Mouse (Mus musculus): ENCODE results near the gene Egfem1. TPM values are rescaled to one million over a fixed set of nuclear protein-coding genes. Genes with fewer than 3 reads are reported as not detected.

Egfem1 gene
- polyA plus RNA-seq, 1 experiment from 2014 or later, result 0.91 TPM

- peaks cover 40% of the 10 kb centered on the region for H3K27me3 ChIP-seq (replicated peaks)
- H3K9ac ChIP-seq, result no peak overlapping the region
- H3K4me2 ChIP-seq, result peak overlapping the region; percentile 93
- WGBS, result 5% methylated on average over 12 of the region's 12 CpGs
- peaks cover 15% of the 10 kb centered on the region for H3K4me1 ChIP-seq
- H3K4me3 ChIP-seq (replicated peaks), result peak overlapping the region; percentile 43
- H3K36me3 ChIP-seq, result no peaks in the 10 kb centered on the region
- no peak overlapping the region for H3K27ac ChIP-seq
- H3K9me3 ChIP-seq, result no peaks in the 10 kb centered on the region
- ATAC-seq (ENCODE audit: insufficient read depth, low FRiP score, low read depth), result no peak
Observed at GRCm38 (mm10) chr3:29082996-29083350, 1.1 kb downstream of the Egfem1 start.

- Histone ChIP-seq H3K27me3 (replicated peaks) (no peaks in the 10 kb centered on the region), H3K27ac (no peak overlapping the region), H3K9ac (no peak overlapping the region), H3K9me3 (no peaks in the 10 kb centered on the region), H3K4me1 (no peaks in the 10 kb centered on the region), H3K4me3 (replicated peaks) (no peak overlapping the region), H3K4me2 (no peak overlapping the region), H3K36me3 (no peaks in the 10 kb centered on the region)
- WGBS, result 49% methylated on average over 2 of the region's 2 CpGs
- ATAC-seq (ENCODE audit: insufficient read depth, low FRiP score, low read depth), result no peak
Observed at GRCm38 (mm10) chr3:29098467-29098866, 16.6 kb downstream of the Egfem1 start.

- Histone ChIP-seq H3K4me1 (no peaks in the 10 kb centered on the region), H3K4me3 (replicated peaks) (no peak overlapping the region), H3K36me3 (no peaks in the 10 kb centered on the region), H3K9me3 (no peaks in the 10 kb centered on the region), H3K27me3 (replicated peaks) (no peaks in the 10 kb centered on the region), H3K27ac (no peak overlapping the region), H3K4me2 (no peak overlapping the region), H3K9ac (no peak overlapping the region)
- no peak for ATAC-seq (ENCODE audit: insufficient read depth, low FRiP score, low read depth)
- WGBS, result 66% methylated on average over 3 of the region's 3 CpGs
Observed at GRCm38 (mm10) chr3:29106016-29106723, 24.3 kb downstream of the Egfem1 start.

- H3K9ac ChIP-seq, result no peak overlapping the region
- H3K4me3 ChIP-seq (replicated peaks), result no peak overlapping the region
- no peaks in the 10 kb centered on the region for H3K27me3 ChIP-seq (replicated peaks)
- ATAC-seq (ENCODE audit: insufficient read depth, low FRiP score, low read depth), result no peak
- no peaks in the 10 kb centered on the region for H3K36me3 ChIP-seq
- 70% methylated on average over 1 of the region's 1 CpGs for WGBS
- H3K9me3 ChIP-seq, result no peaks in the 10 kb centered on the region
- H3K4me1 ChIP-seq, result no peaks in the 10 kb centered on the region
- no peak overlapping the region for H3K27ac ChIP-seq
- no peak overlapping the region for H3K4me2 ChIP-seq
Observed at GRCm38 (mm10) chr3:29107134-29107533, 25.3 kb downstream of the Egfem1 start.

GRCm38 (mm10) chr3:29110321-29110720, 28.5 kb downstream of the Egfem1 start:
- Histone ChIP-seq H3K27ac (no peak overlapping the region), H3K9ac (no peak overlapping the region), H3K27me3 (replicated peaks) (no peaks in the 10 kb centered on the region), H3K4me2 (no peak overlapping the region), H3K4me3 (replicated peaks) (no peak overlapping the region), H3K4me1 (no peaks in the 10 kb centered on the region), H3K36me3 (no peaks in the 10 kb centered on the region), H3K9me3 (no peaks in the 10 kb centered on the region)
- 79% methylated on average over 2 of the region's 2 CpGs for WGBS
- ATAC-seq (ENCODE audit: insufficient read depth, low FRiP score, low read depth), result no peak

GRCm38 (mm10) chr3:29114517-29114916, 32.7 kb downstream of the Egfem1 start:
- no peaks in the 10 kb centered on the region for H3K27me3 ChIP-seq (replicated peaks)
- no peaks in the 10 kb centered on the region for H3K9me3 ChIP-seq
- 74% methylated on average over 3 of the region's 3 CpGs for WGBS
- no peak overlapping the region for H3K9ac ChIP-seq
- no peak overlapping the region for H3K4me3 ChIP-seq (replicated peaks)
- H3K4me2 ChIP-seq, result no peak overlapping the region
- no peak for ATAC-seq (ENCODE audit: insufficient read depth, low FRiP score, low read depth)
- no peaks in the 10 kb centered on the region for H3K36me3 ChIP-seq
- H3K4me1 ChIP-seq, result no peaks in the 10 kb centered on the region
- H3K27ac ChIP-seq, result no peak overlapping the region

GRCm38 (mm10) chr3:29117379-29117778, 35.6 kb downstream of the Egfem1 start:
- H3K4me2 ChIP-seq, result no peak overlapping the region
- H3K27me3 ChIP-seq (replicated peaks), result no peaks in the 10 kb centered on the region
- ATAC-seq (ENCODE audit: insufficient read depth, low FRiP score, low read depth), result no peak
- H3K4me3 ChIP-seq (replicated peaks), result no peak overlapping the region
- H3K36me3 ChIP-seq, result no peaks in the 10 kb centered on the region
- 68% methylated on average over 1 of the region's 1 CpGs for WGBS
- no peaks in the 10 kb centered on the region for H3K9me3 ChIP-seq
- no peak overlapping the region for H3K9ac ChIP-seq
- no peaks in the 10 kb centered on the region for H3K4me1 ChIP-seq
- H3K27ac ChIP-seq, result no peak overlapping the region

GRCm38 (mm10) chr3:29122556-29122955, 40.7 kb downstream of the Egfem1 start:
- WGBS, result 30% methylated on average over 1 of the region's 1 CpGs
- no peak for ATAC-seq (ENCODE audit: insufficient read depth, low FRiP score, low read depth)

GRCm38 (mm10) chr3:29132054-29132931, 50.5 kb downstream of the Egfem1 start:
- H3K4me3 ChIP-seq (replicated peaks), result no peak overlapping the region
- no peaks in the 10 kb centered on the region for H3K27me3 ChIP-seq (replicated peaks)
- H3K4me1 ChIP-seq, result no peaks in the 10 kb centered on the region
- no peak overlapping the region for H3K27ac ChIP-seq
- H3K36me3 ChIP-seq, result no peaks in the 10 kb centered on the region
- 63% methylated on average over 2 of the region's 2 CpGs for WGBS
- H3K9ac ChIP-seq, result no peak overlapping the region
- ATAC-seq (ENCODE audit: insufficient read depth, low FRiP score, low read depth), result no peak
- H3K9me3 ChIP-seq, result no peaks in the 10 kb centered on the region
- no peak overlapping the region for H3K4me2 ChIP-seq

More at GRCm38 (mm10) chr3:29122556-29122955, 40.7 kb downstream of the Egfem1 start:
- no peak overlapping the region for H3K4me2 ChIP-seq
- no peaks in the 10 kb centered on the region for H3K36me3 ChIP-seq
- no peaks in the 10 kb centered on the region for H3K9me3 ChIP-seq
- H3K4me3 ChIP-seq (replicated peaks), result no peak overlapping the region
- no peaks in the 10 kb centered on the region for H3K27me3 ChIP-seq (replicated peaks)
- H3K9ac ChIP-seq, result no peak overlapping the region
- H3K4me1 ChIP-seq, result no peaks in the 10 kb centered on the region
- no peak overlapping the region for H3K27ac ChIP-seq

GRCm38 (mm10) chr3:29134509-29134908, 52.7 kb downstream of the Egfem1 start:
- Histone ChIP-seq H3K4me3 (replicated peaks) (no peak overlapping the region), H3K4me1 (no peaks in the 10 kb centered on the region), H3K27ac (no peak overlapping the region), H3K4me2 (no peak overlapping the region), H3K9ac (no peak overlapping the region), H3K36me3 (no peaks in the 10 kb centered on the region), H3K27me3 (replicated peaks) (no peaks in the 10 kb centered on the region), H3K9me3 (no peaks in the 10 kb centered on the region)
- 49% methylated on average over 11 of the region's 11 CpGs for WGBS
- ATAC-seq (ENCODE audit: insufficient read depth, low FRiP score, low read depth), result no peak

GRCm38 (mm10) chr3:29135176-29136064, 53.6 kb downstream of the Egfem1 start:
- no peaks in the 10 kb centered on the region for H3K36me3 ChIP-seq
- 45% methylated on average over 9 of the region's 9 CpGs for WGBS
- H3K9me3 ChIP-seq, result no peaks in the 10 kb centered on the region
- H3K9ac ChIP-seq, result no peak overlapping the region
- no peaks in the 10 kb centered on the region for H3K27me3 ChIP-seq (replicated peaks)
- H3K27ac ChIP-seq, result no peak overlapping the region
- no peak overlapping the region for H3K4me2 ChIP-seq
- H3K4me1 ChIP-seq, result no peaks in the 10 kb centered on the region
- no peak for ATAC-seq (ENCODE audit: insufficient read depth, low FRiP score, low read depth)
- H3K4me3 ChIP-seq (replicated peaks), result no peak overlapping the region
